Mouse (Mus musculus) left cerebral cortex, postnatal 10 days (tissue): ENCODE results near the gene Tigar. TPM values are rescaled to one million over a fixed set of nuclear protein-coding genes. Genes with fewer than 3 reads are reported as not detected.

ENCODE experiments used
- DNase-seq, 2 experiments: peaks; one replicate each; pipeline ENCODE4 v3.0.0; 2021 to 2022; ENCODE audit warnings: low spot score in 2 of 2, mixed read lengths in 1 of 2; ENCODE audit errors: extremely low spot score in 1 of 2
- intact Hi-C: fragments of 180-260 bp; cut with DNase I; formaldehyde crosslinking; loops from one replicate; pipeline ENCODE4 v1.15.1; 2025
- total RNA-seq, 2 experiments: library from RNA; stranded (reverse); gene quantifications; 2 replicates each; pipeline ENCODE4 v1.2.3; 2021

Gene Tigar
- total RNA-seq, 2 experiments from 2014 or later: 20.7 to 24.1 TPM

GRCm38 (mm10) chr6:127145464-127146190 is 36.3 kb upstream of the Tigar start:
- no peak for DNase-seq
- intact Hi-C loops: no loop called here

- intact Hi-C loops: no loop called here
- no peak for DNase-seq
Observed at GRCm38 (mm10) chr6:127143576-127144288, 34.4 kb upstream of the Tigar start.

DNA sequence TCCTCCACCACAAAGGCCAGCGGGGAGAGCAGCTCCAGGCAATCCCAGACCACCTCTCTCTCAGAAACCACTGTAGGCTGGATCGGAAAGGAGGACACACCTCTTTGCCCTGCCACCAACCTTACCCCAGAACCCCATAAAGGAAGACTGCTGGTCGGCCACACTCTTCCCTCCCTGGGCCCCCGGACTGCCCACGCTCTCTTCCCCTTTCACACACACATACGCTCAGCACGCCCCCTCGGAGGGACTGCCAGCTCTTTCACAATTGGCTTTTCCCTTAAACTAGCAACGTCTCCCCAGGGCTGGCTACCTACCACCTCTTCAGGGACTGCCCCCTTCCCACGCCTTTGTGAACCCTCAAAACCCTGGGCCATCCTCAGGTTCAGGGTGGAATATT is 33.8 kb upstream of the Tigar start:
- DNase-seq: no peak
- intact Hi-C loops: no loop called here

- intact Hi-C loops: no loop called here
- peak in 1 of 2 experiments; percentile 45 for DNase-seq
Observed at GRCm38 (mm10) chr6:127142154-127143123, 33.1 kb upstream of the Tigar start.

- intact Hi-C loops: no loop called here
- no peak for DNase-seq
Observed at GRCm38 (mm10) chr6:127138962-127139361, 29.6 kb upstream of the Tigar start.

DNA sequence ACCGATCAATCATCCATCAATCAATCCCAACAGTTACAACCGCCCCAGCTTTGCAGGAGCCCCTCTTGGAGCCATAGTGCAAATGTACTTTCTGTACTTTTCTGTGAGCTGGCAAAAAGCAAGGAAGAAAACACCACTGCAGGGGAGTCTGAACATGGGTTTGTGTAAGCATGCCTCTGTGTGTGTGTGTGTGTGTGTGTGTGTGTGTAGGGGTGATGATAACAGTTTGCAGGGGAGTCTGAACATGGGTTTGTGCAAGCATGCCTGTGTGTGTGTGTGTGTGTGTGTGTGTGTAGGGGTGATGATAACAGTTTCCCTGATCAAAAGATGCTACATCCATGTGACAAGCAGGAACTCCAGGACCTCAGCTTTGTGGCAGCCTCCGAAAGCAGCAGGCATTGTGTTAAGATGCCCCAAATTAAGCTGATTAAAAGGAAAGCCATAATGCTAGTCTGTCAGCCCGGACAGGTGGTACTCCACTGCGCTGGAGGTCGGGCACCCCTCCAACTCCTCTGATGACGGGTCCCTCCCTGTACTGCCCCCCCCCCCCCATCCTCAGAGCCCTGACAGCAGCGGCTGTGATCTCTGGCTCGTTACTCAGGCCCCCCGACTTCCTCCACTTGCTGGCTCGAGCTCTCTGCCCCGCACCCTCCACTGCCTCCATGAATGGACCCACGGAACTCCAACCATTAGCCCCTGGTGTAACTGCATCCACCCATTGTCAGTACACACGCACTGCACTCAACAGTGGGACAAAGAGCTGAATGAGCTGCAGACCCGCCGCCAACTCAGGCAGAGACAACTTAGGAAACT is 24.3 kb upstream of the Tigar start:
- intact Hi-C loops: no loop called here
- peak in 1 of 2 experiments; percentile 38 for DNase-seq

DNA sequence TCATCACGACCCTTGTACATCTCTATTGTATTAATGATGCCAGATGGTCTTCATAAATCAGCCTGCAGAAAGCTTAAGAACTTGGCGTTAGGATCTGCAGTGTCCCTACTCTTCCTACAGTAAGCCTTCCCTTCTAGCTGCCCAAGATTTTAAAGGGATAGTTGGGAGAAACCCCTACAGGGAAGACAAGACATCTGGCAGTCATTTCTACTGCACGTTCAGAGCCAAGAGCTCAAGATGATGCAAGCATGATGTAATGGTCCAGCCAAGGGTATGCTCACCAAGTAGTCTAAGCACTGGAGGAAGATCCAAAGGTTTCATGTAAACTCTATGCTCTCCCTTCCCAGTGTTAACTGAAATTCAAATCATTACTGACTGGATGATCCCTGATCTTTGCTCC is 23.4 kb upstream of the Tigar start:
- intact Hi-C loops: no loop called here
- DNase-seq: no peak

DNA sequence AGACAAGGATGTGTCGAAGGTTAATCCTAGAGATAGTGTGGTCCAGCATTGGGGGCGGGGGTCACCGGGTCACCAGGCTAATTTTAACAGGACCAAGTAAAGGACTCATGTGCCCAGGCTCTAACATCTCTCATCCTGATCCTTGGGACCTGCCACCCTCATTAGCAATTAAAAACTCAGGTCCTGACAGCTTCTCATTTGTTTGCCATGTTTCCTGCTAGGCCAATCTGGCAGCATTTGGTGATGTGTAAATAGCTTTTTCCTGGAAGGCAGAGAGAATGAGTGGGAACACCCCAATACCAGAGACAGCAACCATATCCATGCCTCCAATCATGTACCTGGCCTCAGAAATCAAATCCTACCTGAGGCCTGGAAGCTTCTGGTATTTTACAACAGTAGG is 22.6 kb upstream of the Tigar start:
- DNase-seq: no peak
- intact Hi-C loops: no loop called here

DNA sequence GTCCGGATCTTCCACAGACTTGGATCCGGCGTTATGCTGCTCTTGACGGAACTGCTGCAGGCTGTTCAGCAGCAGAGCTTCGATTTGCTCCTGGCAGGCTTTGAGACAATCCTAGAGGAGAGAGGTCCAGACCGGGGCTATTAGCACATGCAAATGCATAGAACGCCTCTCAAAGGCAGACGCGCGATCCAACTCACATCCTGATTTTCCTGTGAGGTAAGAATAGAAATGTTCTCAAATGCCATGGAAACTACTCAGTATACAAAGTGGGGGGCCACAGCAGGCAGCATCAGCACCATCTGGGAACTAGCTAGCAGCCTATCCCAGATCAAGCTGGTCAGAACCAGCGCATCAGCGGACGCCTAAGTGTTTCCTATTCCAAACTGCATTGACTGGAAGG is 21.0 kb upstream of the Tigar start:
- intact Hi-C loops: no loop called here
- no peak for DNase-seq

GRCm38 (mm10) chr6:127129659-127130058 is 20.3 kb upstream of the Tigar start:
- intact Hi-C loops: no loop called here
- no peak for DNase-seq

GRCm38 (mm10) chr6:127123506-127123905 is 14.1 kb upstream of the Tigar start:
- intact Hi-C loops: no loop called here
- DNase-seq: no peak

DNA sequence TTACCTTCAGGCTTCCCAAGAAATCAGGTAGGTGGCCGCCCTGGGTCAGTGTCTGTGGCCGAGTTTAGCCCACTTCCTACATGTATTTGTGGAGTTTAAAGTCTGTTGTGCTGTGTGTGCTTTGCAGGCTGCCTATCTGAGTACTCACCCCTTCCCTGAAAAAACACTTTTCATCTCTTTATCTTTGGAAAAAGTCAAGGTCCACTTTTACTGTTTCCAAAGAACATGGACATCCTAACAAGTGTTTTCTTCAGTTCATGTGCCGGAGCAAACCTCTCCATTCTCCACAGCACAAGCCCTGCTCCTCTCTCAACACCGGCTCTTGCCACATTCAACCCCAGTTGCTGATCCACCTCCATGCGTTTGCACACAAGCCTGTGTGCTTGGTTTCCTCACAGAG is 13.6 kb upstream of the Tigar start:
- intact Hi-C loops: no loop called here
- DNase-seq: no peak

DNA sequence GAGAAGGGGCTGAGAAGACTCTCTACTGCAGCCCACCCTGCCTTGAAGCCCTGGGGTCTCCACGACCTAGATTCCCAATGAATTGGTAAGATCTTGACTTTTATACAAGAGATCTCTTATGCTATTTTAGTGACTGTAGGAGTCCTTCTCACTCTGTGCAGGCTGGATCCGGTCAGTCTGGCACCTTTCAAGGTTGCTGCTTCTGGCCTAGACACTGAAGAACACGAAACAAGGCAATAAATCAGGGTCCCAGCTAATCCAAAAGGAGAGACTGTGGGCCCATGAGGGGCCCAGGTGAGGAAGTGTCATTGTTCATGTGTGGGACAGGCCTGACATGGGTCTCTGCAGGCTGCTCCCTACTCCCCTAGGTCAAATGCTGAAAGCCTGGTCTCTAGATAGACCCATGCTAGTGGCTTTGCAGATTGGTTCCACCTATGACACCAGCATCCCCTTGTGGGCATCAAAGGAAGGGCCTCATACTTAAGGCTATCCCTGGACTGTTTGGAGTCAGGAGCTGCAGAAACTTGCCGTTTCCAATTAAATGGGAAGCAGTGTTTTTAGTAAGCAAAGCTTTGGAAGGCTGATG is 13.0 kb upstream of the Tigar start:
- DNase-seq: no peak
- intact Hi-C loops: no loop called here

DNA sequence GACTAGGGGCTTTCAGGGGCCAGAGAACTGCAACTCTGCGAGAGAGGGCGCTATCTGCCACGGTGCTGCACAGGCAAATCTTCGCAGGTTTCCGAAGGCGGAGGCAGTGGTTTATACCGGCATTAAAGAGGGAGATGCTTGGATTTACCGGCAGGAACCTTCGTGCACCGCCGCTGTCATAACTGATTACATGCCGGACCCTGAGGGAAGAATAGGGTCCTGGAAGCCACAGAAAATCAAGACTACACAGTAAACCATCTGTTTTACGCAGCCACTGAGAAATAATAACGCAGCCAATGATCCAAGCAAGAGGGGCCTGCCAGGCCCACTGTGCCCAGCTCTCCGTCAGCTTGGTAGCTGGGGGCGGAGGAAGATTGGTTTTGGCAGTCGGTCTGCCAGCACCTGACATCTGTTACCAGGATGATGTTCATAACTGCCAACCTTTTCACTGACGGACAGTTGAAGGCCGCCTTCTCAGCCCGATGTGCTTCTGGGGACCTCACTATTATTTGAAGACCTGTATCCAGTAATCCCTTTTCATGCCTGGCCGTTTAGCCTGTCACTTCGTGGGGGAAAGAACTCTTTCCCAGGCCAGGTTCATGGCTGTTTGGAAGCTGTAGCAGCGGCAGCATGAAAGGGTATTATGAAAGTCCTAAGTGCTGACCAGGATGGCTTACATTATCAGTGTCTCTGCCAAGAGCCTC is 5.5 kb upstream of the Tigar start:
- no peak for DNase-seq
- intact Hi-C loops: no loop called here

DNA sequence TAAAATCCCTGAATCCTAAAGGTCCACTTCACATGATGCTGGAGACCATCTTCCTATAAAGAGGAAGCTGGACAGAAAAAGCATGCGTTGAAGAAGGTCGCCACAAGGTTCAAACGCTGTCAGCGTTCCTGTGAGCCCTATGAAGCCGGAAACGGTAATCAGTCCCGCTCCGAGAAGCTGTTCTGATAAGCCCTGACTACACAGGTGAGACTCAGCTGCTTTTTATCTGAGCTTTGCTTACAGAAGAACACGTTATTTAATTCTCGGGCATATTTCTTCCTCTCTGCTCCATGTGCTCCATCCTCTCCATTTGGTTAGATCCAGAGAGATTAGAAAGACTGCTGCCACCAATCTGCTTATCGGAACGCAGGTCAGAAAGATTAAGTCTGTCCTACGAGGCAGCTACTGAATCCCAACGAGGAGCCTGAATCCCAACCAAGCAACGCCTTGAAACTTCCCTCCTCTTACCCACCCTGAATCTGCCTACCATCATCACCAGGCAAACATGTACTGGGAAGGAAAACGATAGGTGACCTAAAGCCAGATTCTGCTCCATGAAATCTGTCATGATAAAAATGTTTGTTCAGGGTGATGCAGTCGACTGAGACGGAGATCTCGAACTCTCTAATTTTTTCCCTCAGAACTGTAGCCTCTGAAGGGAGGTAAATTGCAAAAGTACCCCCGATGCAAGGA is 843 bp downstream of the Tigar start:
- no peak for DNase-seq
- intact Hi-C loops: no loop called here

GRCm38 (mm10) chr6:127107413-127107812 is 1.9 kb downstream of the Tigar start:
- no peak for DNase-seq
- intact Hi-C loops: no loop called here

GRCm38 (mm10) chr6:127106726-127107125 is 2.6 kb downstream of the Tigar start:
- no peak for DNase-seq
- intact Hi-C loops: no loop called here
